Mouse (Mus musculus) frontal cortex, adult 2 months (tissue): Measurements from ENCODE around the gene Oas1a. TPM values are rescaled to one million over a fixed set of nuclear protein-coding genes. Genes with fewer than 3 reads are reported as not detected.
"Not testable (repeated sequence)": the region's sequence is repeated elsewhere in the genome, so short reads cannot be mapped to it uniquely, and the experiment has no call there.

Experiments used
- DNase-seq, 2 experiments: peaks; one replicate each; pipeline ENCODE4 v3.0.0; 2022; ENCODE audit warnings: low spot score in 1 of 2; ENCODE audit errors: extremely low spot score in 1 of 2
- polyA plus RNA-seq: library from polyadenylated mRNA; depleted of rRNA; stranded (reverse); fragments of >200 nt; gene quantifications from 2 replicates; pipeline ENCODE4 v1.2.3, GENCODE M21; 2012

Oas1a gene
- polyA plus RNA-seq, 1 experiment, result 2.1 TPM

DNA sequence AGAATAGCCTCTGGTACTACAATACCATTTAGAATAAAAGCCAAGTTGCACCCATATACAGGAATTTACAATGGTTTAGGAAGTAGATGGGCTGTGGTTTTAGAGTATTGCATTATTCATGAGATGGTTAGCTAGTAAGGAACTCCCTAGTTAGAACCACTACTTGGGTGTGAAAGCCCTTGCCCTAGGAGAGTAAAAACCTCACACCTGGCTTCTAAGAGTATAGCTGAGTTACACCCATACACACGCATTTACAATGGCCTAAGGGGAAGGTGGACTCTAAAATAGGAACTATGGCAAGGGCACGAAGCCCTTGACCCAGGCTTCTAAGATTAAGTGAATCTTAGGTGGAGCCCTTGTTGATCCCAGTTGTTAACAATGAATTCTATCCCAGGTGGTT, 12.6 kb downstream of the Oas1a start:
- DNase-seq, result not testable (repeated sequence)

- DNase-seq, result not testable (repeated sequence)
Observed at GRCm38 (mm10) chr5:120893866-120894265, 13.5 kb downstream of the Oas1a start.

GRCm38 (mm10) chr5:120892243-120892660, 15.1 kb downstream of the Oas1a start:
- DNase-seq, result no peak

- not testable (repeated sequence) for DNase-seq
Observed at GRCm38 (mm10) chr5:120891566-120892242, 15.6 kb downstream of the Oas1a start.

- DNase-seq, result no peak
Observed at GRCm38 (mm10) chr5:120890991-120891390, 16.3 kb downstream of the Oas1a start.

DNA sequence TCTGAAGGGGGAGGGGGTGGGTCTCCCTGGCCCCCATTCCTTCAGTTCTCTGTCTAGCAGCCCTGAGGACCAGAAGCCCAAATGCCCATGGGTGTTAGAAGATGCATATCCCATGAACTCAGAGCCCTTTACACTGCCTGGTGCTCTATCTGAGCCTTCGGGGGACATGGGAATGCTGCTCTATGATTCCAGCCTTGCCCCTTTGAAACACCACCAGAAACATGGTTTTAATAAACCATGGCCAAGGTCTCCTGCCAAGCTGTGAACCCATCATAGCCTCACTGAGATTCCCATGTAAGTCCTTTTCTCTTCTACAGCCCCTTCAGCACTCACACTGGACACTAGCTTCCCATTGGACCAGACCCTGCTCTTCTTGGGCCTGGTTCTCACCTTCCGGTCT, 17.3 kb downstream of the Oas1a start:
- DNase-seq, result no peak

DNA sequence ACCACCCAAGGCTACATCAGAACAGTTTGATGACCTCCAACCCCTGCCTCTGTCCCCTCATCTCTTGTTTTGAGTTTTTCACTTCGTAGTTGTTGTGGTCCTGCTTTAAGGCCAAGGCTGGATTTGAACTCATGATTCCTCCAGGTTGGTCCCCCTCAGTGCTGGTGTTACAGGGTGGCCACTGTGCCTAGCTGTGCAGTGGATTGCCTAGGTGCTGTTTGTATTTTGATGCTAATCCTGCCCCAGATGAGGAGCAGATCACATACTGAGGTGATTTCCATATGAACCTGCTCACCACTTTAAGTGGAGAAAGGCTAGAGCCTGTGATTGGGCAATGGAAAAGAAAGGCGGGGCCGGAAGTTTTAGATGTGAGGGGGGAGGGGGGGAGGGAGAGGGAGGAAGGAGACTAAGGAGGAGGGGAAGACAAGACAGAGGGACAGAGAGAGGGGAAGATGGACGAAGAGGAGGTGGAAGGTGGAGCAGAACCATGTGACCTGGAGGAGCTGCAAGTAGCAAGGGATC, 19.0 kb downstream of the Oas1a start:
- not testable (repeated sequence) for DNase-seq

- DNase-seq, result no peak
Observed at GRCm38 (mm10) chr5:120887831-120888230, 19.5 kb downstream of the Oas1a start.

DNA sequence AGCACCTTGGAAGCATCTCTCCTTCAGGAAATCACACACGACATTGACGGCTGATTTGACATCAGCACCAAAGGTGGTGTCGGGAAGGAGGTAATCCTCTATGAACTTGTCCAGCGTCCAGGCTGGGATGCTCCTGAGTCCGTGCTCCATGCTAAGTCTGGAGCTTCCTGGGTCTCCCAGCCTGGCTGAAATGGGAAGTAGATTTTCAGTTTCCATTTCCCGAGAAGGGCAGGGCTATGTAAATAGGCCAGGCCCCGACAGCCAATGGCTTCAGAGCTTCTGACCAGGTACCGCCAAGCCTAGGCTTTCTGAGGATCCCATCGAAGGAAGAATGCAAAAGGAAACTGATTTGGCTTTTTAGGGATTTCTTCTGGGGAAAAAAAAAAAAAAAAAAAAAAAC, 19.9 kb downstream of the Oas1a start, which contains the start of gene Oas1g:
Gene Oas1g (minus strand): TSS at position 201 of the 400 bp plus-strand sequence.
- DNase-seq, result not testable (repeated sequence)

DNA sequence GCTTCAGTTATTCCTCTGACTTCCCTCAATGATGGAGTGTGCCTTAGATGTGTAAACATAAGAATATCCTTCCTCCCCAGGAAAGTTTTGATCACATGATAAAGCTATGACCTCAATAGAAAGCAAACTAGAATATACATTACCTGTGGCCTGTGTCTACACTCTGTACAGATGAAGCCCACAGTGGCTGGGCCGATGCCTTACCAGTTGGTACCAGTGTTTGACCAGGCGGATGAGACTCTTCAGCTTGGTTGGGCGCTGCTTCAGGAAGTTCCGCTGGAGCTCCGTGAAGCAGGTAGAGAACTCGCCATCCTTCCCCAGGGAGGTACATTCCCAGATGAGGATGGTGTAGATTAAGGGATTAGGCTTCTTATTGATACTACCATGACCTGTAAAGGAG, 25.6 kb downstream of the Oas1a start:
- not testable (repeated sequence) for DNase-seq

DNA sequence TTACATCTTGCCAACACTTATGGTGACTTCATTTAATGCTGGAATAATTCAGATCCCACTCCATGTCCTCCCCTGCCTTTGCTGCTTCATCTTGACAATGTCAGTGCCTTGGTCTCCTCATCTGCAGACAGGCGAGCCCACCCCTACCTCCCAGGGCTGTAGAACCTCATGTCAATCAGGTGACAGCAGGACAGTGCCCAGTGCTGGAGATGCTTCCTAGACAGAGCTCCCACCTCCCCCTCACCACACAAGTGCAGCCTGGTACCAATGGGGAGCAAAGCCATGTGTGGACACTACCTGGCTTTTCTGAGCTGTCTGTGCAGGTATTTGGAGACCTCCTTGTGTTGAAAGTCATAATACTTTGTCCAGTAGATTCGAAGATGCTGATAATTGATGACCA, 28.5 kb downstream of the Oas1a start:
- DNase-seq, result not testable (repeated sequence)

DNA sequence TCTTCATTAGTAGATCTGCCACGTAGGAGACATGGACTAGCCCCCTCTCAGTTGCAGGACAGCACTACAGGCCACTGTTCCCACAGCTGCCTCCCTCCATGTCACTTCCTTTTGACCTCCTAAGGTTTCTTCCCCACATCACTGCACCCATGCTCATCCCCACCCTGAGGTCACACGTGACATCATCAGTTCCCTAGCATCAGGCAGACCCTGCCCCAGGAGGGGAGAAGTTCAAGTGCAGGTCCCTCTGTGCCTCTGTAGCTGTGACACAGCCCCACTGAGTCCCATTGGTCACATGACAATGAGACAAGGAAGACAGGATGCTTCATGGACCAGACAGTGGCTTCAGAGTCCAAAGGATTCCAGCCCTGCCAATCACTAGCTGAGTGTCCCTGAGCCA, 29.9 kb downstream of the Oas1a start:
- not testable (repeated sequence) for DNase-seq

DNA sequence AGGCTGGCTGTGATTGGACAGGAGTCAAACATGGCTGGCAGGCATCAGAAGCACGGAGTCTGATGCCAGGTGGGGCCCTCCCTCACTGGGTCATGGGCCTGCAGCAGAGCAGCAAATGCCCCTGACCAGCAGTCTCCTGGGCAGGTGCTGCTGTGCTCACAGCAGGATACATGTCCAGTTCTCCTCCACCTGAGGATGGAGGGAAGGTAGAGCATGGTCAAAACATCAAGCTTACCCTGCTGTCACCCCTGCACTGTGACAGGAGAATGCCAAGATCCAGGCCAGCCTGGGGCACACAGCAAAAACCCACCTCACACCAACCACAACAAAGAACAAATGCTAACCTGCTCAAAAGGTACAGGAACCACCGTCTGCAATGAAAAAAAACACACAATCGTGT, 30.5 kb downstream of the Oas1a start:
- DNase-seq, result not testable (repeated sequence)

GRCm38 (mm10) chr5:120871469-120871868, 35.9 kb downstream of the Oas1a start:
- no peak for DNase-seq

DNA sequence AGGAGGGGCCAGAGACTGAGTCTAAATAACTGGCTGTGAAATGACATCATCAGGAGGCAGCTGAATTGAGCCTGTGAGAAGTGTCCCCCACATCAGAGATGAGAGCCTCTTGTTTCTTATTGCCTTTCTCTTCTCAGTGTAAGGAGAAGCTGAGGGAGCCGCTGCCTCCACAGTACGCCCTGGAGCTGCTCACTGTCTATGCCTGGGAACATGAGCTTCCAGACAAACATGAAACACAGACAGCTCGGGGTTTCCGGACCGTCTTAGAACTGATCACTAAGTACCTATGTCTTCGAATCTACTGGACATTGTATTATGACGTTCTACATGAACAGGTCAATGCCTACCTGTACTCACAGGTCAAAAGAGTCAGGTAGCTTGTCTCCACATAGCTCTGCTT, 36.5 kb downstream of the Oas1a start:
- DNase-seq, result peak in 1 of 2 experiments; percentile 13

DNA sequence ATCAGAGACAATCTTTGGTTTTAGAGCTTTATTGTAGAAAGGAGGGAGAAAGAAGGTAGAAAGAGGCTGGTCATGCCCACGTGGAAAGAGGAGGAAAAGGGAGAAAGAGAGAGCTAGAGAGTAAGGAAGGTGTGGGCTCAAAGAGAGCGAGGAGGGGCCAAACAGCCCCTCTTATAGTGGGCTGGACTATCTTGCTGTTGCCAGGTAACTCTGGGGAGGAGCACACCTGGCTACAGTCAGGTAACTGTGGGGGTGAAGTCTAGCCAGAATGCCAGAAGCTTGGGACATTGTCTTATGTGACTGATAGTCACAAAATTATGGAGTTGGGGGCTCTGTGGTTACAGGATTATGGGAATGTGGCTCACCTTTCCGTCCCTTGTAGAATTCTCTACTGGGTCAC, 37.2 kb downstream of the Oas1a start:
- no peak for DNase-seq

GRCm38 (mm10) chr5:120869436-120870015, 37.8 kb downstream of the Oas1a start:
- no peak for DNase-seq

GRCm38 (mm10) chr5:120865336-120865860, 41.9 kb downstream of the Oas1a start:
- peak in 1 of 2 experiments; percentile 14 for DNase-seq

DNA sequence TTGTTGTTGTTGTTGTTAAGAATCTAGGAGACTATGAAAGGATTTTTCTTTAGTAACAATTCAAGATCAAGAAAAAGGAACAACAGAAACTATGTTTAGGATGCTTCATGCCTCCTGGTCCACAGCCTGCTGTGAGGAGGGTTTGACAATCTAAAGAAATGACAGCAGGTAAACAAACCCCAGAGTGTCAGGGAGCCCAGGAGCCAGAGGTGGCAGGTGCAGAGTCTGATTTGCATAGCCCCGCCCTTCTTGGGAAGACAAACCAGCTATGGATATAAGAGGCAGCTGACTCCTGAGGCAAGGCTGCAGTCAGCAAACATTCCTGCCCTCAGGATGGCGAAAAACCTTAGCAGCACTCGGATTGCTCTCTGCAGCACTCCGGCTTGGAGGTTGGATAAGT, 46.2 kb downstream of the Oas1a start, which contains the start of gene Oas1h:
Gene Oas1h (plus strand): TSS at position 301 of the 400 bp plus-strand sequence.
- no peak for DNase-seq

GRCm38 (mm10) chr5:120859241-120859640, 48.1 kb downstream of the Oas1a start:
- peak; percentile 5 to 30 for DNase-seq

- DNase-seq, result peak in 1 of 2 experiments; percentile 53
Observed at GRCm38 (mm10) chr5:120849601-120850136, 57.7 kb downstream of the Oas1a start.
